Mouse (Mus musculus) heart, postnatal 0 days (tissue): ENCODE results near the gene Gm21970.
"Not testable (repeated sequence)": the region's sequence is repeated elsewhere in the genome, so short reads cannot be mapped to it uniquely, and the experiment has no call there.

Experiments
- CTCF ChIP-seq: IDR thresholded peaks from 2 replicates; pipeline ENCODE4 v1.5.1; 2016; ENCODE audit warnings: antibody characterized with exemption, control low read depth, low read depth
- EP300 ChIP-seq: IDR thresholded peaks from 2 replicates; pipeline ENCODE4 v1.6.1; 2016; ENCODE audit warnings: antibody characterized with exemption, low read depth

DNA sequence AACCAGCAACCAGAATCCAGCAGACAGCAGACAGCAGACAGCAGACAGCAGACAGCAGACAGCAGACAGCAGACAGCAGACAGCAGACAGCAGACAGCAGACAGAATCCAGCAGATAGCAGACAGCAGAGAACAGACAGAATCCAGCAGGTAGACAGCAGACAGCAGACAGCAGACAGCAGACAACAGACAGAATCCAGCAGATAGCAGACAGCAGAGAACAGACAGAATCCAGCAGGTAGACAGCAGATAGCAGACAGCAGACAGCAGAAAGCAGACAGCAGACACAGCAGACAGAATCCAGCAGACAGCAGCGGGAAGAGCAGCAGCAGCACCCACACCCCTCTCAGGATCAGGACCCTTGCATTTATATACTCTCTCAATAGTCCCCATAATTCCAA lies 47.1 kb downstream of the Gm21970 start:
- not testable (repeated sequence) for TF ChIP-seq EP300, CTCF
